Mouse (Mus musculus) erythroblast, embryonic 14.5 days (primary cell): ENCODE results near the gene Gldc.

Experiments
- GATA1 ChIP-seq: IDR thresholded peaks from 2 replicates; pipeline ENCODE4 v1.6.1; 2012; ENCODE audit warnings: low read length, inconsistent platforms, mixed read lengths
- TAL1 ChIP-seq: IDR thresholded peaks from 3 replicates; pipeline ENCODE4 v1.6.1; 2012; ENCODE audit warnings: low read length, inconsistent platforms, mixed read lengths

DNA sequence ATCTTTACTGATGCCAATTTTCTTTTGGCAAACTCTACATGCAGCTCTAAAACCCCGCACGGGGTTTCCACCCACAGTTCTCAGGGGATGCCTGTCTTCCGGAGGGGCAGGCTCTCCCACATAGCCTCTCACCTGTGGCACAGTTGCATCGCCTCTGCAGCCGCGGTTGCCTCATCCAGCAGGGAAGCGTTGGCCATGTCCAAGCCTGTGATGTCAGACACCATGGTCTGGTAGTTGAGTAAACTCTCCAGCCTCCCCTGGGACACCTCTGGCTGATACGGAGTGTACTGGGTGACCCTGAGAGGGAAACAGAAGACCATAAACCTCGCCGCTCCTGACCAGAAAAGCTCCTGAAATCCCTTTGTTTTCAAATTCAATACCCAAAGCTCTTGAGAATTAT, 23.9 kb downstream of the Gldc start:
- no peak for TF ChIP-seq TAL1
- TF ChIP-seq GATA1 = no peak
